Mouse (Mus musculus): Measurements from ENCODE around the gene Tctex1d4. TPM values are rescaled to one million over a fixed set of nuclear protein-coding genes. Genes with fewer than 3 reads are reported as not detected.
A peak's percentile ranks its signal among the peaks of the same experiment; 100 is the strongest.

Gene Tctex1d4
- polyA plus RNA-seq, 1 experiment from 2014 or later = not detected

GRCm38 (mm10) chr4:117132794-117133143 lies 6.2 kb downstream of the Tctex1d4 start:
- H3K4me2 ChIP-seq = peak overlapping the region; percentile 92
- 9% methylated on average over 11 of the region's 11 CpGs for WGBS
- peaks cover 23% of the 10 kb centered on the region; the same call in 1 of the 2 replicates for H3K27me3 ChIP-seq
- H3K9ac ChIP-seq = peak overlapping the region; percentile 77
- H3K27ac ChIP-seq = no peak overlapping the region
- H3K4me3 ChIP-seq = peak overlapping the region; percentile 69
- no peak for ATAC-seq
- peaks cover 27% of the 10 kb centered on the region for H3K36me3 ChIP-seq (ENCODE audit: poor library complexity, severe bottlenecking)
- peaks cover 29% of the 10 kb centered on the region for H3K4me1 ChIP-seq
- H3K9me3 ChIP-seq (replicated peaks) = no peaks in the 10 kb centered on the region

GRCm38 (mm10) chr4:117133366-117133796 lies 6.8 kb downstream of the Tctex1d4 start:
- no peaks in the 10 kb centered on the region for H3K9me3 ChIP-seq (replicated peaks)
- peak overlapping the region; percentile 77 for H3K9ac ChIP-seq
- peak overlapping the region; percentile 92 for H3K4me2 ChIP-seq
- ATAC-seq = peak; percentile 43; the same call in 1 of the 2 replicates
- whole genome bisulfite sequencing = under 1% methylated on average over 42 of the region's 42 CpGs
- peaks cover 23% of the 10 kb centered on the region; the same call in 1 of the 2 replicates for H3K27me3 ChIP-seq
- peak overlapping the region; percentile 69 for H3K4me3 ChIP-seq
- peaks cover 29% of the 10 kb centered on the region for H3K4me1 ChIP-seq
- H3K36me3 ChIP-seq (ENCODE audit: poor library complexity, severe bottlenecking) = peaks cover 24% of the 10 kb centered on the region
- peak overlapping the region; percentile 40; the same call in 1 of the 2 replicates for H3K27ac ChIP-seq

GRCm38 (mm10) chr4:117133817-117134600 lies 7.4 kb downstream of the Tctex1d4 start, which contains the start of gene Plk3:
Gene Plk3, minus strand, starts transcription at chr4:117133963.
- Histone ChIP-seq H3K27ac (peak within 1 kb of the TSS; percentile 40; the same call in 1 of the 2 replicates), H3K4me2 (peak within 1 kb of the TSS; percentile 92), H3K36me3 (ENCODE audit: poor library complexity, severe bottlenecking) (peaks cover 18% of the 10 kb centered on the region; the same call in 1 of the 2 replicates), H3K9ac (peak within 1 kb of the TSS; percentile 77), H3K4me1 (peaks cover 29% of the 10 kb centered on the region), H3K27me3 (peaks cover 23% of the 10 kb centered on the region; the same call in 1 of the 2 replicates), H3K4me3 (peak within 1 kb of the TSS; percentile 69), H3K9me3 (replicated peaks) (no peaks in the 10 kb centered on the region)
- 2% methylated on average over 48 of the region's 48 CpGs for WGBS
- peak; percentile 91 for ATAC-seq

GRCm38 (mm10) chr4:117134601-117134995 lies 8.0 kb downstream of the Tctex1d4 start:
- Histone ChIP-seq H3K36me3 (ENCODE audit: poor library complexity, severe bottlenecking) (peaks cover 12% of the 10 kb centered on the region; the same call in 1 of the 2 replicates), H3K4me3 (no peak overlapping the region), H3K9ac (no peak overlapping the region), H3K4me2 (peak overlapping the region; percentile 92; the same call in 1 of the 2 replicates), H3K27me3 (peaks cover 23% of the 10 kb centered on the region; the same call in 1 of the 2 replicates), H3K4me1 (peaks cover 29% of the 10 kb centered on the region), H3K9me3 (replicated peaks) (no peaks in the 10 kb centered on the region), H3K27ac (no peak overlapping the region)
- WGBS = 42% methylated on average over 2 of the region's 2 CpGs
- ATAC-seq = no peak

- Histone ChIP-seq H3K4me3 (no peak overlapping the region), H3K9ac (no peak overlapping the region), H3K27me3 (peaks cover 19% of the 10 kb centered on the region; the same call in 1 of the 2 replicates), H3K4me2 (no peak overlapping the region), H3K27ac (no peak overlapping the region), H3K36me3 (ENCODE audit: poor library complexity, severe bottlenecking) (no peaks in the 10 kb centered on the region), H3K4me1 (peaks cover 23% of the 10 kb centered on the region), H3K9me3 (replicated peaks) (no peaks in the 10 kb centered on the region)
- 35% methylated on average over 8 of the region's 8 CpGs for WGBS
- no peak for ATAC-seq
Observed at GRCm38 (mm10) chr4:117136034-117136433, 9.4 kb downstream of the Tctex1d4 start.

- WGBS = 70% methylated on average over 16 of the region's 17 CpGs
Observed at GRCm38 (mm10) chr4:117138295-117139216, 12.0 kb downstream of the Tctex1d4 start.

GRCm38 (mm10) chr4:117139217-117139612 lies 12.6 kb downstream of the Tctex1d4 start:
- WGBS = 1% methylated on average over 2 of the region's 2 CpGs
- H3K36me3 ChIP-seq (ENCODE audit: poor library complexity, severe bottlenecking) = no peaks in the 10 kb centered on the region

More at GRCm38 (mm10) chr4:117138295-117139216, 12.0 kb downstream of the Tctex1d4 start:
- H3K27ac ChIP-seq = no peak overlapping the region
- no peak for ATAC-seq
- H3K36me3 ChIP-seq (ENCODE audit: poor library complexity, severe bottlenecking) = no peaks in the 10 kb centered on the region
- H3K9ac ChIP-seq = no peak overlapping the region
- H3K27me3 ChIP-seq = no peaks in the 10 kb centered on the region
- H3K9me3 ChIP-seq (replicated peaks) = no peaks in the 10 kb centered on the region
- H3K4me2 ChIP-seq = no peak overlapping the region
- H3K4me3 ChIP-seq = no peak overlapping the region
- H3K4me1 ChIP-seq = peaks cover 3% of the 10 kb centered on the region; the same call in 1 of the 2 replicates

GRCm38 (mm10) chr4:117140613-117141012 lies 14.0 kb downstream of the Tctex1d4 start:
- no peak overlapping the region for H3K9ac ChIP-seq
- H3K27ac ChIP-seq = no peak overlapping the region
- no peaks in the 10 kb centered on the region for H3K27me3 ChIP-seq
- no peak overlapping the region for H3K4me2 ChIP-seq
- H3K4me3 ChIP-seq = no peak overlapping the region
- no peaks in the 10 kb centered on the region for H3K36me3 ChIP-seq (ENCODE audit: poor library complexity, severe bottlenecking)
- 37% methylated on average over 4 of the region's 4 CpGs for WGBS
- no peaks in the 10 kb centered on the region for H3K9me3 ChIP-seq (replicated peaks)
- no peaks in the 10 kb centered on the region for H3K4me1 ChIP-seq
- ATAC-seq = no peak

More at GRCm38 (mm10) chr4:117139217-117139612, 12.6 kb downstream of the Tctex1d4 start:
- Histone ChIP-seq H3K9me3 (replicated peaks) (no peaks in the 10 kb centered on the region), H3K27ac (no peak overlapping the region), H3K4me2 (no peak overlapping the region), H3K27me3 (no peaks in the 10 kb centered on the region), H3K4me1 (peaks cover 2% of the 10 kb centered on the region; the same call in 1 of the 2 replicates), H3K9ac (no peak overlapping the region), H3K4me3 (no peak overlapping the region)
- ATAC-seq = no peak

GRCm38 (mm10) chr4:117143023-117143422 lies 16.4 kb downstream of the Tctex1d4 start:
- H3K27ac ChIP-seq = no peak overlapping the region
- no peak for ATAC-seq

GRCm38 (mm10) chr4:117145248-117145647 lies 18.7 kb downstream of the Tctex1d4 start:
- Histone ChIP-seq H3K4me2 (no peak overlapping the region), H3K4me1 (no peaks in the 10 kb centered on the region), H3K9ac (no peak overlapping the region), H3K4me3 (no peak overlapping the region), H3K36me3 (ENCODE audit: poor library complexity, severe bottlenecking) (peaks cover 30% of the 10 kb centered on the region), H3K9me3 (replicated peaks) (no peaks in the 10 kb centered on the region), H3K27ac (no peak overlapping the region), H3K27me3 (no peaks in the 10 kb centered on the region)
- WGBS = 91% methylated on average over 13 of the region's 13 CpGs
- ATAC-seq = no peak

More at GRCm38 (mm10) chr4:117143023-117143422, 16.4 kb downstream of the Tctex1d4 start:
- H3K9ac ChIP-seq = no peak overlapping the region
- no peaks in the 10 kb centered on the region for H3K9me3 ChIP-seq (replicated peaks)
- WGBS = 71% methylated on average over 7 of the region's 7 CpGs
- H3K36me3 ChIP-seq (ENCODE audit: poor library complexity, severe bottlenecking) = peaks cover 8% of the 10 kb centered on the region; the same call in 1 of the 2 replicates
- H3K4me1 ChIP-seq = no peaks in the 10 kb centered on the region
- no peak overlapping the region for H3K4me3 ChIP-seq
- H3K27me3 ChIP-seq = no peaks in the 10 kb centered on the region
- no peak overlapping the region for H3K4me2 ChIP-seq

- H3K4me1 ChIP-seq = no peaks in the 10 kb centered on the region
- WGBS = 27% methylated on average over 15 of the region's 15 CpGs
- H3K9me3 ChIP-seq (replicated peaks) = no peaks in the 10 kb centered on the region
- H3K4me3 ChIP-seq = no peak overlapping the region
- no peak; the same call in 1 of the 2 replicates for ATAC-seq
- H3K27ac ChIP-seq = no peak overlapping the region
- no peaks in the 10 kb centered on the region for H3K27me3 ChIP-seq
- H3K36me3 ChIP-seq (ENCODE audit: poor library complexity, severe bottlenecking) = peaks cover 40% of the 10 kb centered on the region
- H3K9ac ChIP-seq = no peak overlapping the region
- no peak overlapping the region for H3K4me2 ChIP-seq
Observed at GRCm38 (mm10) chr4:117146176-117146575, 19.6 kb downstream of the Tctex1d4 start.

All from forebrain, embryonic 13.5 days (tissue).